Mouse (Mus musculus) CH12.LX (cell line): ENCODE measurements around the gene Ror1. TPM values are rescaled to one million over a fixed set of nuclear protein-coding genes. Genes with fewer than 3 reads are reported as not detected.

ENCODE experiments used
- DNase-seq: peaks from one replicate; pipeline ENCODE4 v3.0.0-alpha.2; 2013; ENCODE audit errors: extremely low read depth
- H3K27ac ChIP-seq: 2 replicates; pipeline ENCODE4 v1.5.1; 2012; ENCODE audit warnings: low read depth, mild to moderate bottlenecking, control low read depth, moderate library complexity; ENCODE audit not compliant: insufficient read depth
- H3K27me3 ChIP-seq: replicated peaks from 2 replicates; pipeline ENCODE3; 2012; ENCODE audit warnings: inconsistent platforms
- H3K36me3 ChIP-seq, 2 experiments: replicated peaks in 1 of 2; 2 replicates each; pipeline versions ENCODE3 to v1.6.1; 2012; ENCODE audit warnings: inconsistent platforms in 1 of 2, low read length in 1 of 2, mild to moderate bottlenecking in 1 of 2, mixed read lengths in 1 of 2, moderate library complexity in 1 of 2; ENCODE audit not compliant: control insufficient read depth in 1 of 2, insufficient read depth in 1 of 2
- H3K4me1 ChIP-seq, 2 experiments: 2 replicates each; pipeline ENCODE4 v1.6.1; 2012; ENCODE audit warnings: inconsistent platforms in 1 of 2, moderate library complexity in 1 of 2; ENCODE audit not compliant: insufficient read depth in 2 of 2, control insufficient read depth in 1 of 2
- H3K4me2 ChIP-seq: 2 replicates; pipeline ENCODE4 v1.6.1; 2012; ENCODE audit warnings: low read depth, mild to moderate bottlenecking, control low read depth; ENCODE audit not compliant: poor library complexity, insufficient read depth, severe bottlenecking
- H3K4me3 ChIP-seq, 3 experiments: fragments of 150-350 bp in 1 of 3; sonication (generic) in 1 of 3; replicated peaks in 1 of 3; 2 replicates each; pipeline versions ENCODE3 to v1.5.1; 2011 to 2012; ENCODE audit warnings: low read depth in 2 of 3, low read length in 2 of 3, mild to moderate bottlenecking in 2 of 3, moderate library complexity in 2 of 3, control low read depth in 1 of 3, improper control_type of control experiment in 1 of 3, inconsistent platforms in 1 of 3, mixed read lengths in 1 of 3; ENCODE audit not compliant: poor library complexity in 1 of 3
- H3K79me2 ChIP-seq: replicated peaks from 2 replicates; pipeline ENCODE4 v1.6.1; 2012; ENCODE audit warnings: mild to moderate bottlenecking, moderate library complexity; ENCODE audit not compliant: control insufficient read depth, poor library complexity, insufficient read depth, severe bottlenecking; ENCODE audit errors: extremely low read depth
- H3K9ac ChIP-seq: 2 replicates; pipeline ENCODE4 v1.6.1; 2012; ENCODE audit warnings: low read depth, mild to moderate bottlenecking, control low read depth, moderate library complexity; ENCODE audit not compliant: insufficient read depth
- H3K9me3 ChIP-seq: replicated peaks from 2 replicates; pipeline ENCODE3; 2012; ENCODE audit warnings: low read length, inconsistent platforms, mixed read lengths
- CHD1 ChIP-seq: IDR thresholded peaks from 2 replicates; pipeline ENCODE4 v1.6.1; 2012; ENCODE audit warnings: low read depth, low read length, improper control_type of control experiment, inconsistent platforms
- CHD2 ChIP-seq: IDR thresholded peaks from 2 replicates; pipeline ENCODE4 v1.6.1; 2011; ENCODE audit warnings: low read length, improper control_type of control experiment
- ETS1 ChIP-seq: conservative IDR thresholded peaks from 2 replicates; pipeline ENCODE4 v1.6.1; 2012; ENCODE audit warnings: low read depth, mild to moderate bottlenecking, inconsistent platforms, low read length, improper control_type of control experiment, moderate library complexity
- HCFC1 ChIP-seq: IDR thresholded peaks from 2 replicates; pipeline ENCODE4 v1.6.1; 2012; ENCODE audit warnings: low read depth, mild to moderate bottlenecking, inconsistent platforms, low read length, improper control_type of control experiment
- JUND ChIP-seq: conservative IDR thresholded peaks from 2 replicates; pipeline ENCODE4 v1.6.1; 2011; ENCODE audit warnings: low read depth, low read length, improper control_type of control experiment
- MAFK ChIP-seq: IDR thresholded peaks from 2 replicates; pipeline ENCODE4 v1.6.1; 2011; ENCODE audit warnings: low read length, improper control_type of control experiment; ENCODE audit not compliant: insufficient replicate concordance
- MAX ChIP-seq: IDR thresholded peaks from 2 replicates; pipeline ENCODE4 v1.6.1; 2011; ENCODE audit warnings: low read length, improper control_type of control experiment
- MAZ ChIP-seq: IDR thresholded peaks from 2 replicates; pipeline ENCODE4 v1.6.1; 2012; ENCODE audit warnings: low read depth, mild to moderate bottlenecking, inconsistent platforms, low read length, improper control_type of control experiment, moderate library complexity
- MEF2A ChIP-seq: IDR thresholded peaks from 2 replicates; pipeline ENCODE4 v1.6.1; 2014; ENCODE audit warnings: low read depth, mild to moderate bottlenecking, inconsistent platforms, low read length, improper control_type of control experiment, borderline replicate concordance
- MYC ChIP-seq: IDR thresholded peaks from 2 replicates; pipeline ENCODE4 v1.6.1; 2011; ENCODE audit warnings: low read depth, mild to moderate bottlenecking, improper control_type of control experiment, low read length
- NELFE ChIP-seq: IDR thresholded peaks from 2 replicates; pipeline ENCODE4 v1.6.1; 2011; ENCODE audit warnings: low read depth, low read length, improper control_type of control experiment
- NRF1 ChIP-seq: IDR thresholded peaks from 2 replicates; pipeline ENCODE4 v1.6.1; 2014; ENCODE audit warnings: low read depth, mild to moderate bottlenecking, inconsistent platforms, low read length, improper control_type of control experiment, moderate library complexity
- PAX5 ChIP-seq: IDR thresholded peaks from 2 replicates; pipeline ENCODE4 v1.6.1; 2012; ENCODE audit warnings: low read length, inconsistent platforms, mixed read lengths
- POLR2AphosphoS2 ChIP-seq: IDR thresholded peaks from 2 replicates; pipeline ENCODE4 v1.6.1; 2011; ENCODE audit warnings: low read depth, low read length, improper control_type of control experiment
- RAD21 ChIP-seq: IDR thresholded peaks from 2 replicates; pipeline ENCODE4 v1.6.1; 2011; ENCODE audit warnings: low read depth, mild to moderate bottlenecking, low read length, improper control_type of control experiment, moderate library complexity
- RCOR1 ChIP-seq: conservative IDR thresholded peaks from 2 replicates; pipeline ENCODE4 v1.6.1; 2012; ENCODE audit warnings: low read depth, mild to moderate bottlenecking, inconsistent platforms, low read length, improper control_type of control experiment
- SIN3A ChIP-seq: IDR thresholded peaks from 2 replicates; pipeline ENCODE4 v1.6.1; 2012; ENCODE audit warnings: low read length, improper control_type of control experiment, inconsistent platforms
- SMC3 ChIP-seq: IDR thresholded peaks from 2 replicates; pipeline ENCODE4 v1.6.1; 2011; ENCODE audit warnings: low read depth, low read length, improper control_type of control experiment
- USF1 ChIP-seq: IDR thresholded peaks from 2 replicates; pipeline ENCODE4 v1.6.1; 2014; ENCODE audit warnings: low read depth, mild to moderate bottlenecking, inconsistent platforms, low read length, improper control_type of control experiment
- ZC3H11A ChIP-seq: IDR thresholded peaks from 2 replicates; pipeline ENCODE4 v1.6.1; 2012; ENCODE audit warnings: low read depth, mild to moderate bottlenecking, inconsistent platforms, low read length, improper control_type of control experiment
- ZKSCAN1 ChIP-seq: IDR thresholded peaks from 2 replicates; pipeline ENCODE4 v1.6.1; 2012; ENCODE audit warnings: low read depth, inconsistent platforms, low read length, improper control_type of control experiment, borderline replicate concordance
- ZMIZ1 ChIP-seq: IDR thresholded peaks from 2 replicates; pipeline ENCODE4 v1.6.1; 2012; ENCODE audit warnings: low read depth, mild to moderate bottlenecking, inconsistent platforms, low read length, improper control_type of control experiment
- ZNF384 ChIP-seq: IDR thresholded peaks from 2 replicates; pipeline ENCODE4 v1.6.1; 2012; ENCODE audit warnings: low read depth, low read length, improper control_type of control experiment, inconsistent platforms
- dilution Hi-C: fragments of 300-500 bp; cut with MboI; formaldehyde crosslinking; loops from 2 replicates; pipeline ENCODE4 v1.14.3; 2020; ENCODE audit warnings: low sequenced_read_pairs; ENCODE audit not compliant: extremely low pct_unique_long_range_greater_than_20kb, extremely low pct_ligation_motif_present
- in situ Hi-C: fragments of 300-500 bp; cut with MboI; formaldehyde crosslinking; loops from 3 replicates; pipeline ENCODE4 v1.14.3; 2019; ENCODE audit warnings: low sequenced_read_pairs, low pct_ligation_motif_present, low pct_unique_long_range_greater_than_20kb, mixed read lengths
- polyA plus RNA-seq: library from polyadenylated mRNA; unstranded; fragments of >175 nt; gene quantifications from 2 replicates; pipeline ENCODE4 v1.2.1, GENCODE M21; 2012; ENCODE audit warnings: low read depth; ENCODE audit not compliant: insufficient read length
- total RNA-seq, 2 experiments: library from RNA; depleted of rRNA; stranded (reverse); fragments of 300-350 nt in 1 of 2; fragments of >200 nt in 1 of 2; gene quantifications; 2 replicates each; pipeline ENCODE4 v1.2.3; 2012 to 2014

Ror1 gene
- total and polyA plus RNA-seq, 3 experiments: not detected

- no peak for TF ChIP-seq ETS1
These were observed 367.0 kb downstream of the Ror1 start (continued) for GRCm38 (mm10) chr4:100462493-100463120.

GRCm38 (mm10) chr4:100478592-100479321 is 383.2 kb downstream of the Ror1 start, which contains the start of gene Ube2u:
Gene Ube2u (plus strand): TSS chr4:100478849.
- in situ Hi-C loops: no loop called here
- dilution Hi-C loops: no loop called here

GRCm38 (mm10) chr4:100488447-100488846 is 392.9 kb downstream of the Ror1 start:
- Histone ChIP-seq H3K9me3 (peaks cover 29% of the 10 kb centered on the region), H3K79me2 (no peaks in the 10 kb centered on the region), H3K36me3 (no peaks in the 10 kb centered on the region), H3K4me2 (no peak overlapping the region), H3K27ac (no peak overlapping the region), H3K9ac (no peak overlapping the region)
- DNase-seq: no peak
- in situ Hi-C loops: no loop called here
- TF ChIP-seq SMC3: no peak
- TF ChIP-seq ZNF384: no peak
- no peak for TF ChIP-seq ETS1
- TF ChIP-seq MAFK: no peak
- no peak for TF ChIP-seq MAZ
- TF ChIP-seq MEF2A: no peak
- TF ChIP-seq CHD2: no peak
- TF ChIP-seq USF1: no peak
- no peak for TF ChIP-seq HCFC1
- TF ChIP-seq MAX: no peak
- TF ChIP-seq NELFE: no peak
- TF ChIP-seq MYC: no peak
- no peak for TF ChIP-seq CHD1
- no peak for TF ChIP-seq RCOR1
- no peak for TF ChIP-seq ZC3H11A
- no peak for TF ChIP-seq ZMIZ1
- no peak for TF ChIP-seq SIN3A
- TF ChIP-seq, all 38 proteins: peak for 0
- Histone ChIP-seq H3K4me3 (no peak overlapping the region), H3K27me3 (no peaks in the 10 kb centered on the region), H3K4me1 (no peaks in the 10 kb centered on the region)
- dilution Hi-C loops: no loop called here

More at GRCm38 (mm10) chr4:100478592-100479321, 383.2 kb downstream of the Ror1 start, which contains the start of gene Ube2u:
- H3K9me3 ChIP-seq: peaks cover 20% of the 10 kb centered on the region
- no peaks in the 10 kb centered on the region for H3K27me3 ChIP-seq
- H3K36me3 ChIP-seq: no peaks in the 10 kb centered on the region
- no peak within 1 kb of the TSS for H3K9ac ChIP-seq
- no peak within 1 kb of the TSS for H3K27ac ChIP-seq
- no peak for TF ChIP-seq RCOR1
- no peak for TF ChIP-seq ZKSCAN1
- TF ChIP-seq POLR2AphosphoS2: no peak
- no peak for TF ChIP-seq JUND
- no peak for TF ChIP-seq NRF1
- no peak for TF ChIP-seq PAX5
- TF ChIP-seq MAFK: no peak
- TF ChIP-seq RAD21: no peak
- no peak for TF ChIP-seq SIN3A
- no peak for TF ChIP-seq ZNF384
- TF ChIP-seq USF1: no peak
- no peaks in the 10 kb centered on the region for H3K4me1 ChIP-seq
- no peak for DNase-seq
- H3K4me2 ChIP-seq: no peak within 1 kb of the TSS
- no peaks in the 10 kb centered on the region for H3K79me2 ChIP-seq
- no peak within 1 kb of the TSS for H3K4me3 ChIP-seq
